Mouse (Mus musculus): ENCODE data around the gene Ece1. TPM values are rescaled to one million over a fixed set of nuclear protein-coding genes. Genes with fewer than 3 reads are reported as not detected.
"Not testable (repeated sequence)": the region's sequence is repeated elsewhere in the genome, so short reads cannot be mapped to it uniquely, and the experiment has no call there.

The Ece1 gene
- polyA plus RNA-seq, 1 experiment from 2014 or later = 28.6 TPM

GRCm38 (mm10) chr4:137835624-137836337 is 26.3 kb upstream of the Ece1 start:
- peak; percentile 77 for DNase-seq (ENCODE audit: extremely low spot score, low spot score)
- 14% methylated on average over 14 of the region's 14 CpGs for whole genome bisulfite sequencing
- Histone ChIP-seq H3K4me3 (peak overlapping the region; percentile 12; the same call in 1 of the 2 replicates), H3K9me3 (no peaks in the 10 kb centered on the region), H3K36me3 (replicated peaks) (no peaks in the 10 kb centered on the region), H3K27me3 (ENCODE audit: poor library complexity, severe bottlenecking) (peaks cover 16% of the 10 kb centered on the region), H3K27ac (no peak overlapping the region), H3K4me1 (peaks cover 16% of the 10 kb centered on the region)

- Histone ChIP-seq H3K27me3 (ENCODE audit: poor library complexity, severe bottlenecking) (peaks cover 12% of the 10 kb centered on the region), H3K4me3 (no peak overlapping the region), H3K9me3 (no peaks in the 10 kb centered on the region), H3K4me1 (peaks cover 16% of the 10 kb centered on the region), H3K27ac (no peak overlapping the region), H3K36me3 (replicated peaks) (no peaks in the 10 kb centered on the region)
- 90% methylated on average over 5 of the region's 5 CpGs for WGBS
- no peak for DNase-seq (ENCODE audit: extremely low spot score, low spot score)
Observed at GRCm38 (mm10) chr4:137836741-137837140, 25.3 kb upstream of the Ece1 start.

- Histone ChIP-seq H3K9me3 (no peaks in the 10 kb centered on the region), H3K4me3 (no peak overlapping the region), H3K27ac (no peak overlapping the region), H3K4me1 (peaks cover 12% of the 10 kb centered on the region), H3K36me3 (replicated peaks) (no peaks in the 10 kb centered on the region), H3K27me3 (ENCODE audit: poor library complexity, severe bottlenecking) (peaks cover 12% of the 10 kb centered on the region)
- 84% methylated on average over 8 of the region's 8 CpGs for WGBS
- no peak for DNase-seq (ENCODE audit: extremely low spot score, low spot score)
Observed at GRCm38 (mm10) chr4:137837792-137838191, 24.2 kb upstream of the Ece1 start.

- 96% methylated on average over 2 of the region's 2 CpGs for WGBS
- Histone ChIP-seq H3K4me1 (peaks cover 9% of the 10 kb centered on the region), H3K9me3 (no peaks in the 10 kb centered on the region), H3K27me3 (ENCODE audit: poor library complexity, severe bottlenecking) (peaks cover 12% of the 10 kb centered on the region), H3K4me3 (no peak overlapping the region), H3K36me3 (replicated peaks) (no peaks in the 10 kb centered on the region), H3K27ac (no peak overlapping the region)
- no peak for DNase-seq (ENCODE audit: extremely low spot score, low spot score)
Observed at GRCm38 (mm10) chr4:137838791-137839190, 23.2 kb upstream of the Ece1 start.

- no peak overlapping the region for H3K4me3 ChIP-seq
- H3K27ac ChIP-seq = no peak overlapping the region
- H3K9me3 ChIP-seq = no peaks in the 10 kb centered on the region
- no peaks in the 10 kb centered on the region for H3K36me3 ChIP-seq (replicated peaks)
- H3K27me3 ChIP-seq (ENCODE audit: poor library complexity, severe bottlenecking) = peaks cover 12% of the 10 kb centered on the region
- peaks cover 9% of the 10 kb centered on the region for H3K4me1 ChIP-seq
- no peak for DNase-seq (ENCODE audit: extremely low spot score, low spot score)
- 80% methylated on average over 5 of the region's 5 CpGs for WGBS
Observed at GRCm38 (mm10) chr4:137839452-137839851, 22.6 kb upstream of the Ece1 start.

- Histone ChIP-seq H3K36me3 (replicated peaks) (no peaks in the 10 kb centered on the region), H3K4me3 (no peak overlapping the region), H3K9me3 (no peaks in the 10 kb centered on the region; the same call in 1 of the 2 replicates), H3K27ac (no peak overlapping the region), H3K27me3 (ENCODE audit: poor library complexity, severe bottlenecking) (no peaks in the 10 kb centered on the region), H3K4me1 (no peaks in the 10 kb centered on the region)
- WGBS = 20% methylated on average over 11 of the region's 11 CpGs
- peak; percentile 83 for DNase-seq (ENCODE audit: extremely low spot score, low spot score)
Observed at GRCm38 (mm10) chr4:137844656-137845055, 17.4 kb upstream of the Ece1 start.

- not testable (repeated sequence) for H3K27me3 ChIP-seq (ENCODE audit: poor library complexity, severe bottlenecking); H3K9me3 ChIP-seq; H3K27ac ChIP-seq; H3K36me3 ChIP-seq (replicated peaks); H3K4me1 ChIP-seq; H3K4me3 ChIP-seq; DNase-seq (ENCODE audit: extremely low spot score, low spot score)
- WGBS = 87% methylated on average over 8 of the region's 8 CpGs
Observed at GRCm38 (mm10) chr4:137847651-137848050, 14.4 kb upstream of the Ece1 start.

GRCm38 (mm10) chr4:137850161-137850560 is 11.9 kb upstream of the Ece1 start:
- Histone ChIP-seq H3K4me1 (peaks cover 5% of the 10 kb centered on the region), H3K27me3 (ENCODE audit: poor library complexity, severe bottlenecking) (no peaks in the 10 kb centered on the region), H3K4me3 (no peak overlapping the region), H3K27ac (no peak overlapping the region), H3K9me3 (peaks cover 5% of the 10 kb centered on the region; the same call in 1 of the 2 replicates), H3K36me3 (replicated peaks) (no peaks in the 10 kb centered on the region)
- no peak for DNase-seq (ENCODE audit: extremely low spot score, low spot score)
- 93% methylated on average over 6 of the region's 6 CpGs for WGBS

- peaks cover 10% of the 10 kb centered on the region for H3K4me1 ChIP-seq
- DNase-seq (ENCODE audit: extremely low spot score, low spot score) = no peak
Observed at GRCm38 (mm10) chr4:137851484-137851883, 10.6 kb upstream of the Ece1 start.

GRCm38 (mm10) chr4:137853822-137854221 is 8.2 kb upstream of the Ece1 start:
- Histone ChIP-seq H3K36me3 (replicated peaks) (no peaks in the 10 kb centered on the region), H3K27me3 (ENCODE audit: poor library complexity, severe bottlenecking) (no peaks in the 10 kb centered on the region), H3K4me3 (no peak overlapping the region), H3K27ac (no peak overlapping the region), H3K4me1 (peaks cover 10% of the 10 kb centered on the region), H3K9me3 (peaks cover 5% of the 10 kb centered on the region; the same call in 1 of the 2 replicates)
- no peak for DNase-seq (ENCODE audit: extremely low spot score, low spot score)
- 90% methylated on average over 6 of the region's 6 CpGs for WGBS

More at GRCm38 (mm10) chr4:137851484-137851883, 10.6 kb upstream of the Ece1 start:
- H3K27me3 ChIP-seq (ENCODE audit: poor library complexity, severe bottlenecking) = no peaks in the 10 kb centered on the region
- WGBS = 61% methylated on average over 2 of the region's 2 CpGs
- H3K27ac ChIP-seq = no peak overlapping the region
- no peak overlapping the region for H3K4me3 ChIP-seq
- H3K9me3 ChIP-seq = peaks cover 5% of the 10 kb centered on the region; the same call in 1 of the 2 replicates
- no peaks in the 10 kb centered on the region for H3K36me3 ChIP-seq (replicated peaks)

GRCm38 (mm10) chr4:137855741-137856341 is 6.2 kb upstream of the Ece1 start:
- Histone ChIP-seq H3K27ac (0 out of 2 replicates have a peak overlapping the region, but pooled peaks have one; percentile 48), H3K4me3 (no peak overlapping the region), H3K4me1 (peaks cover 10% of the 10 kb centered on the region), H3K27me3 (ENCODE audit: poor library complexity, severe bottlenecking) (no peaks in the 10 kb centered on the region), H3K9me3 (no peaks in the 10 kb centered on the region), H3K36me3 (replicated peaks) (no peaks in the 10 kb centered on the region)
- no peak for DNase-seq (ENCODE audit: extremely low spot score, low spot score)
- WGBS = 54% methylated on average over 9 of the region's 9 CpGs

GRCm38 (mm10) chr4:137857116-137857515 is 4.9 kb upstream of the Ece1 start:
- H3K27me3 ChIP-seq (ENCODE audit: poor library complexity, severe bottlenecking) = no peaks in the 10 kb centered on the region
- no peak overlapping the region for H3K27ac ChIP-seq
- H3K36me3 ChIP-seq (replicated peaks) = no peaks in the 10 kb centered on the region
- H3K4me1 ChIP-seq = peaks cover 23% of the 10 kb centered on the region
- peak; percentile 55 for DNase-seq (ENCODE audit: extremely low spot score, low spot score)
- no peaks in the 10 kb centered on the region for H3K9me3 ChIP-seq
- 27% methylated on average over 7 of the region's 7 CpGs for WGBS
- H3K4me3 ChIP-seq = no peak overlapping the region

- DNase-seq (ENCODE audit: extremely low spot score, low spot score) = no peak
- H3K27me3 ChIP-seq (ENCODE audit: poor library complexity, severe bottlenecking) = peaks cover 6% of the 10 kb centered on the region; the same call in 1 of the 2 replicates
- H3K4me3 ChIP-seq = no peak overlapping the region
- no peak overlapping the region for H3K27ac ChIP-seq
- 86% methylated on average over 2 of the region's 2 CpGs for WGBS
- H3K9me3 ChIP-seq = no peaks in the 10 kb centered on the region
- no peaks in the 10 kb centered on the region for H3K36me3 ChIP-seq (replicated peaks)
- peaks cover 30% of the 10 kb centered on the region for H3K4me1 ChIP-seq
Observed at GRCm38 (mm10) chr4:137858371-137858770, 3.7 kb upstream of the Ece1 start.

Measured in forebrain, embryonic 10.5 days (tissue).